Mouse (Mus musculus): ENCODE data around the gene Ppp1r2.

The Ppp1r2 gene

GRCm38 (mm10) chr16:31233167-31233498 lies 41.9 kb downstream of the Ppp1r2 start:
- DNase-seq: no peak

- no peak for DNase-seq
These were observed 42.4 kb downstream of the Ppp1r2 start for GRCm38 (mm10) chr16:31232491-31233166.

- no peak for DNase-seq
These were observed 43.5 kb downstream of the Ppp1r2 start for GRCm38 (mm10) chr16:31231591-31231990.

GRCm38 (mm10) chr16:31227746-31228145 lies 47.3 kb downstream of the Ppp1r2 start:
- no peak for DNase-seq

- no peak for DNase-seq
These were observed 59.8 kb downstream of the Ppp1r2 start for GRCm38 (mm10) chr16:31215271-31215670.

GRCm38 (mm10) chr16:31213463-31213862 lies 61.6 kb downstream of the Ppp1r2 start:
- no peak for DNase-seq

GRCm38 (mm10) chr16:31211503-31211902 lies 63.6 kb downstream of the Ppp1r2 start:
- no peak for DNase-seq

GRCm38 (mm10) chr16:31210453-31210852 lies 64.6 kb downstream of the Ppp1r2 start:
- no peak for DNase-seq

GRCm38 (mm10) chr16:31209911-31210310 lies 65.2 kb downstream of the Ppp1r2 start:
- no peak for DNase-seq

- no peak for DNase-seq
These were observed 69.4 kb downstream of the Ppp1r2 start for GRCm38 (mm10) chr16:31205726-31206125.

- DNase-seq: no peak
These were observed 69.9 kb downstream of the Ppp1r2 start for GRCm38 (mm10) chr16:31205187-31205586.

- DNase-seq: no peak
These were observed 70.9 kb downstream of the Ppp1r2 start for GRCm38 (mm10) chr16:31204216-31204615.

GRCm38 (mm10) chr16:31201704-31202103 lies 73.4 kb downstream of the Ppp1r2 start:
- no peak for DNase-seq

Measured in kidney, adult 18-20 months (tissue).